Mouse (Mus musculus) liver, embryonic 11.5 days (tissue): ENCODE data around the gene Taok3. TPM values are rescaled to one million over a fixed set of nuclear protein-coding genes. Genes with fewer than 3 reads are reported as not detected.

ENCODE experiments used
- ATAC-seq: fragments of 200-750 bp; cut with Nextera tagmentation; replicated peaks from 2 replicates; pipeline ENCODE4 v1.8.0; 2017; ENCODE audit warnings: moderate number of reproducible peaks, mild to moderate bottlenecking, moderate TSS enrichment, moderate library complexity; ENCODE audit not compliant: low FRiP score
- DNase-seq: peaks from one replicate; pipeline ENCODE4 v3.0.0-alpha.2; 2017; ENCODE audit warnings: low spot score
- H3K27ac ChIP-seq: fragments of 300-500 bp; sonication (generic); 2 replicates; pipeline ENCODE4 v1.5.1; 2014; ENCODE audit warnings: mild to moderate bottlenecking, low read depth, low read length, control low read depth
- H3K27me3 ChIP-seq: fragments of 300-500 bp; sonication (generic); replicated peaks from 2 replicates; pipeline ENCODE4 v1.6.1; 2014; ENCODE audit warnings: low read length, mixed read lengths; ENCODE audit not compliant: control insufficient read depth, insufficient read depth
- H3K36me3 ChIP-seq: fragments of 300-500 bp; sonication (generic); 2 replicates; pipeline ENCODE4 v1.6.1; 2014; ENCODE audit warnings: mild to moderate bottlenecking, low read length, moderate library complexity, mixed read lengths; ENCODE audit not compliant: control insufficient read depth, insufficient read depth
- H3K4me1 ChIP-seq: fragments of 300-500 bp; sonication (generic); replicated peaks from 2 replicates; pipeline ENCODE4 v1.6.1; 2014; ENCODE audit warnings: low read length, mixed read lengths; ENCODE audit not compliant: control insufficient read depth, insufficient read depth
- H3K4me2 ChIP-seq: fragments of 300-500 bp; sonication (generic); 2 replicates; pipeline ENCODE4 v1.6.1; 2014; ENCODE audit warnings: mild to moderate bottlenecking, control low read depth, moderate library complexity
- H3K4me3 ChIP-seq: fragments of 300-500 bp; sonication (generic); 2 replicates; pipeline ENCODE4 v1.5.1; 2014; ENCODE audit warnings: low read depth, low read length, control low read depth
- H3K9ac ChIP-seq: fragments of 300-500 bp; sonication (generic); 2 replicates; pipeline ENCODE4 v1.6.1; 2014; ENCODE audit warnings: low read depth, low read length, control low read depth
- H3K9me3 ChIP-seq: fragments of 300-500 bp; sonication (generic); 2 replicates; pipeline ENCODE4 v1.6.1; 2016; ENCODE audit warnings: low read length, inconsistent platforms, mixed read lengths; ENCODE audit not compliant: control insufficient read depth
- WGBS: fragments of 180-500 bp; shearing (Covaris S2); extraction: QIAGEN DNeasy Blood & Tissue Kit; methylation state at CpG from one replicate; pipeline ENCODE4 v1.1.7; 2014; 5-methylcytosine and 5-hydroxymethylcytosine counted together
- polyA plus RNA-seq: library from polyadenylated mRNA; unstranded; fragments of >200 nt; fragmentation: Nextera tagmentation; extraction: Ambion mirVana; gene quantifications from 2 replicates; pipeline ENCODE4 v1.2.1, GENCODE M21; 2014

The Taok3 gene
- polyA plus RNA-seq, 1 experiment from 2014 or later, result 69.3 TPM

GRCm38 (mm10) chr5:117318741-117319629 is 199.1 kb downstream of the Taok3 start, which contains the start of gene Vsig10:
Vsig10 (plus strand) TSS chr5:117319083.
- Histone ChIP-seq H3K4me3 (peak within 1 kb of the TSS; percentile 63), H3K9me3 (no peaks in the 10 kb centered on the region), H3K27me3 (peaks cover 58% of the 10 kb centered on the region), H3K4me1 (peaks cover 6% of the 10 kb centered on the region; the same call in 1 of the 2 replicates), H3K9ac (peak within 1 kb of the TSS; percentile 57), H3K4me2 (peak within 1 kb of the TSS; percentile 96), H3K36me3 (no peaks in the 10 kb centered on the region), H3K27ac (no peak within 1 kb of the TSS)
- DNase-seq (peak; percentile 69), ATAC-seq (peak; percentile 64)
- under 1% methylated on average over 77 of the region's 81 CpGs for WGBS

- WGBS, result 83% methylated on average over 9 of the region's 9 CpGs
- Histone ChIP-seq H3K36me3 (no peaks in the 10 kb centered on the region), H3K9me3 (no peaks in the 10 kb centered on the region), H3K4me2 (no peak overlapping the region), H3K27me3 (peaks cover 29% of the 10 kb centered on the region), H3K9ac (no peak overlapping the region), H3K27ac (no peak overlapping the region), H3K4me3 (no peak overlapping the region), H3K4me1 (no peaks in the 10 kb centered on the region)
- no peak for ATAC-seq
- no peak for DNase-seq
These were observed 203.8 kb downstream of the Taok3 start for GRCm38 (mm10) chr5:117323751-117324150.

Other genes with a start within 250 kb of the Taok3 start
- gene Suds3, start 4.0 kb upstream of the Taok3 start, polyA plus RNA-seq, result 37.8 and 41.9 TPM in 2 replicates
- gene Pebp1, start 167.5 kb downstream of the Taok3 start, polyA plus RNA-seq, result 572 and 580 TPM in 2 replicates
- 1.4 and 2.2 TPM in 2 replicates for gene Vsig10, start 199.0 kb downstream of the Taok3 start, polyA plus RNA-seq
- gene Wsb2, start 237.2 kb downstream of the Taok3 start, polyA plus RNA-seq, result 36.3 and 45.8 TPM in 2 replicates